Mouse (Mus musculus) midbrain, embryonic 11.5 days (tissue): ENCODE results near the gene Dand5. TPM values are rescaled to one million over a fixed set of nuclear protein-coding genes. Genes with fewer than 3 reads are reported as not detected.

Experiments
- ATAC-seq: fragments of 200-750 bp; cut with Nextera tagmentation; 2 replicates; pipeline ENCODE4 v1.8.0; 2017; ENCODE audit warnings: moderate TSS enrichment, moderate library complexity; ENCODE audit not compliant: low FRiP score
- DNase-seq: peaks from one replicate; pipeline ENCODE4 v3.0.0; 2015; ENCODE audit warnings: low spot score; ENCODE audit errors: missing footprints
- H3K27ac ChIP-seq: fragments of 300-500 bp; sonication (generic); 2 replicates; pipeline ENCODE4 v1.5.1; 2014; ENCODE audit warnings: low read depth, low read length
- H3K27me3 ChIP-seq: fragments of 300-500 bp; sonication (generic); 2 replicates; pipeline ENCODE4 v1.6.1; 2014; ENCODE audit warnings: mild to moderate bottlenecking, low read length, moderate library complexity, mixed read lengths; ENCODE audit not compliant: control insufficient read depth, insufficient read depth
- H3K36me3 ChIP-seq: fragments of 300-500 bp; sonication (generic); 2 replicates; pipeline ENCODE4 v1.6.1; 2014; ENCODE audit warnings: mild to moderate bottlenecking, low read length, moderate library complexity, mixed read lengths; ENCODE audit not compliant: control insufficient read depth, insufficient read depth
- H3K4me1 ChIP-seq: fragments of 300-500 bp; sonication (generic); 2 replicates; pipeline ENCODE4 v1.6.1; 2014; ENCODE audit warnings: low read length; ENCODE audit not compliant: control insufficient read depth, insufficient read depth
- H3K4me2 ChIP-seq: fragments of 300-500 bp; sonication (generic); 2 replicates; pipeline ENCODE4 v1.6.1; 2014; ENCODE audit warnings: mild to moderate bottlenecking, moderate library complexity
- H3K4me3 ChIP-seq: fragments of 300-500 bp; sonication (generic); 2 replicates; pipeline ENCODE4 v1.5.1; 2014; ENCODE audit warnings: low read depth, low read length
- H3K9ac ChIP-seq: fragments of 300-500 bp; sonication (generic); 2 replicates; pipeline ENCODE4 v1.6.1; 2014; ENCODE audit warnings: low read length
- H3K9me3 ChIP-seq: fragments of 300-500 bp; sonication (generic); 2 replicates; pipeline ENCODE4 v1.6.1; 2016; ENCODE audit warnings: low read length; ENCODE audit not compliant: control insufficient read depth
- WGBS: fragments of 180-500 bp; shearing (Covaris S2); extraction: QIAGEN DNeasy Blood & Tissue Kit; methylation state at CpG from one replicate; pipeline ENCODE4 v1.1.7; 2014; 5-methylcytosine and 5-hydroxymethylcytosine counted together
- polyA plus RNA-seq: library from polyadenylated mRNA; unstranded; fragments of >200 nt; fragmentation: Nextera tagmentation; extraction: Ambion mirVana; gene quantifications from 2 replicates; pipeline ENCODE4 v1.2.1, GENCODE M21; 2014

Gene Dand5
- polyA plus RNA-seq, 1 experiment from 2014 or later = 4.6 TPM

DNA sequence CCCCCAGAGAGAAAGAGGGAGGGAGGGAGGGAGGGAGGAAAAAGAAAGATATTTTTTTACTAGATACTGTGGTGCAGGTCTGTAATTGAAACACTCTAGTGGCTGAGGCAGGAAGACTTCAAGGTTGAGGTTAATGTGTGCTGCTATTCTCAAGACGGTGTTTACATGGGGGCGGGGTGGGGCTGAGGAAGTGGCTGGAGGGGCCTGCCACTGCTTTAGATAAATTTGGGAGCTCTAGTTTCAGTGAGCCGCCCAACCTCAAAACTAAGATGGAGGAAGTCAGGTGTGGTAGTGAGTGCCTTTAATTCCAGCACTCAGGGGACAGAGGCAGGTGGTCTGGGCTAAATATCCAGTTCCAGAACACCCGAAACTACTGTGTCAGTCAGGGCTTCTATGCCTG is 3.0 kb upstream of the Dand5 start:
- no peaks in the 10 kb centered on the region for H3K27me3 ChIP-seq
- H3K4me2 ChIP-seq = no peak overlapping the region
- no peak overlapping the region for H3K4me3 ChIP-seq
- H3K36me3 ChIP-seq = no peaks in the 10 kb centered on the region
- ATAC-seq = no peak
- H3K9me3 ChIP-seq = no peaks in the 10 kb centered on the region
- no peak overlapping the region for H3K9ac ChIP-seq
- no peaks in the 10 kb centered on the region for H3K4me1 ChIP-seq
- no peak overlapping the region for H3K27ac ChIP-seq
- WGBS = 74% methylated on average over 4 of the region's 4 CpGs
- DNase-seq = no peak

DNA sequence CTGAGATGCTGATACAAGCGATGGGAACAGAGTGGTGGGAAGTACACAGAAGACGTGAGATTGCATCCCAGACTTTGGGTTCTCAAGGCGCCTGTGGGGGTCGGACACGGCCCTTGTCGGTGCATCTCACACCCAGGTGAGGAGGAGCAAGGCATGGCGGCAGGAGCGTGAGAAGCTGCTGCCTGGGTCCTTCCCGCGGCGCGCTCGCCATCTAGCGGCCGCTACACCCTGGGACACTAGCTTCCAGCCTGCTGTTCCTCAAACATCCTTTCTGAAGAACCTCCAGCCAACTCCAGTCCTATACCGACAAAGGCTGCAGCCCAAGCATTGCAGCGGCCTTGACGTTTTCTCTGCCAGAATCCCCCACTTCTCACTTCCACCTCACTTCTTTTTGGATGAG is 1.0 kb upstream of the Dand5 start:
- ATAC-seq (peak; percentile 80), DNase-seq (peak; percentile 99)
- Histone ChIP-seq H3K9ac (no peak overlapping the region), H3K27me3 (no peaks in the 10 kb centered on the region), H3K9me3 (no peaks in the 10 kb centered on the region), H3K27ac (no peak overlapping the region), H3K36me3 (no peaks in the 10 kb centered on the region), H3K4me3 (no peak overlapping the region), H3K4me2 (peak overlapping the region; percentile 37), H3K4me1 (no peaks in the 10 kb centered on the region)
- under 1% methylated on average over 18 of the region's 18 CpGs for WGBS

DNA sequence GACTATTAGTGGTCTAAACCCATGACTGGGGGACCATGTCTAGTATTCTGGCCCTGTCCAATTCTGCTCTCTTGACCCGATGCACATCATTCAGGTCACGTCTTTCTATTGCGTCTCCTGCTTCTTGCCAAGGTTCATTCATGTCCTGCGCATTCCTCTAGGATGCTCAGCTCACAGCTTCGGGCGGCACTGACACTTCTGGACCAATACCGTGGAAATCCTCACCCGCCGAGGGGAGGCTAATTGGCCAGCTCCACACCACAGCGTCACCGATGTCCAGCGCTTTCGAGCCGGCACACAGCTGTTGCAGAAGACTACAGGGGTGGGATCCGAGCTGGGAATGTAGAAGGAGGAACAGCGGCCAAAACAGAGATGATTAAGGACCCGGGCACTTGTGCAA is 6.5 kb downstream of the Dand5 start:
- Histone ChIP-seq H3K9me3 (no peaks in the 10 kb centered on the region), H3K9ac (no peak overlapping the region), H3K36me3 (no peaks in the 10 kb centered on the region), H3K4me1 (peaks cover 13% of the 10 kb centered on the region), H3K27me3 (peaks cover 22% of the 10 kb centered on the region), H3K4me3 (no peak overlapping the region), H3K4me2 (no peak overlapping the region), H3K27ac (no peak overlapping the region)
- DNase-seq = no peak
- no peak for ATAC-seq
- 74% methylated on average over 17 of the region's 17 CpGs for WGBS

DNA sequence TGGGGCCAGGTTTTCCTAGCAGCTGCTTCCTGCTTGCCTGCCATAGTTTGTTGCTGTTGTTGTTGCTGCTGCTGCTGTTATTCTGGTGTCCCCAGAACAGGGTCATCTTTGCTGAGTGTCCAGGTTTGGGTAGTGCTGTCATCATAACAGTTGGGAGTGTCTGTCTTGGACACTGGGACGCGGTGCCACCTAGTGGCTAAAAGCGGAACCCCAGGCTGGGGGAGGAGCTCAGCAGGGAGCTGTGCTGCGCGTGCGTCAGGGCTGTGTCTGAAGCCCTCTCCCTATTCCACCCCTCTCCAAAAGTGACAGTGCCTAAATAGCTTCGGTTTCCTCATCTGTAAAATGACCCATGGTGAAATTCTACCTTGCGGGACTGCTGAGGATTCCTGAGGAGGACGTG is 7.1 kb downstream of the Dand5 start:
- peak; percentile 100 for DNase-seq
- 10% methylated on average over 9 of the region's 9 CpGs for WGBS
- no peak overlapping the region for H3K27ac ChIP-seq
- H3K4me2 ChIP-seq = no peak overlapping the region
- no peaks in the 10 kb centered on the region for H3K36me3 ChIP-seq
- no peak overlapping the region for H3K4me3 ChIP-seq
- peak; percentile 72 for ATAC-seq
- H3K4me1 ChIP-seq = peaks cover 13% of the 10 kb centered on the region
- H3K9ac ChIP-seq = no peak overlapping the region
- H3K9me3 ChIP-seq = no peaks in the 10 kb centered on the region
- peaks cover 22% of the 10 kb centered on the region for H3K27me3 ChIP-seq

DNA sequence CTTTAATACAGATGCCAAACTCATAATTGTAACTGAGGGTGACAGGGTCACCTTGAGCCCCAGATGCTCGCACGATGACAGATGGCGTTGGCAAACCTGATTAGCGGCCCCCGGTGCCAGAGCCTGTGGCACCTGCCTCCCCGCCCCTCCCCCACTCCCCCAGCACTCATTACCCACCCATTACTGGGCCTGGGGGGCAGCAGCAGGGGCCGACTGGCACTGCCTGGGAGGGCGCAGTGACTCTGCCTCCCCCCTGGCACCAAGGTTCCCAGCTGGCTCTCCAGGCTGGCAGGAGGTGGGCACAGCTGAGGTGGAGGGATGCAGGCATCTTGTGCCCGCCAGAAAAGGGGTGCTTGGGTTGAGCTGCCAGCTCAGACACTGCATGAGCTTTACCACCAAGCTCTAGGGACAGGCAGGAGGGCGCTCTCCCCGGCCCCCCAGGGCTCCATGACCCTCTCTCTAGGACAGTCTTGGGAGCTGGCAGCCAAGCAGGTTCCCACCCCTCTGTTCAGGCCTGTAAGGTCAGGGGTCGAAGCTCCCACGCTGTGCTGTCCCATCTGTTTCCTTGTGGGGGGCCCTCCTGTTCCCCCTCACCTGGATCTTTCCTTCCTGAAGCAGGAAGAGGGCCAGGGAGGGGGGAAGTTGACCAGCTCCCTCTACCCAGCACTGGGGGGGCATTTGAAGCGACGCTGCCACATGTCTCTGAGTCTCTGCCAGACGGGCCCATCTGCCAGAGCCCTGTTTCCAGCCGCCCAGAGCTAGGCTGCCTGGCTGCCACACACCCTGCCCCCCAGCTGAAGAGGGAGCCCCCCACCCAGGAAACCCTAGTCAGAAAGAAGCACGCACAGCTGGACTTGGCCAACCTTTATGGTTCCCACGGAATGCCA is 7.8 kb downstream of the Dand5 start:
- Histone ChIP-seq H3K27ac (no peak overlapping the region), H3K4me2 (no peak overlapping the region), H3K9ac (no peak overlapping the region), H3K4me1 (peaks cover 13% of the 10 kb centered on the region), H3K4me3 (no peak overlapping the region), H3K9me3 (no peaks in the 10 kb centered on the region), H3K36me3 (no peaks in the 10 kb centered on the region), H3K27me3 (peaks cover 24% of the 10 kb centered on the region)
- WGBS = 50% methylated on average over 19 of the region's 19 CpGs
- ATAC-seq (no peak), DNase-seq (no peak)

DNA sequence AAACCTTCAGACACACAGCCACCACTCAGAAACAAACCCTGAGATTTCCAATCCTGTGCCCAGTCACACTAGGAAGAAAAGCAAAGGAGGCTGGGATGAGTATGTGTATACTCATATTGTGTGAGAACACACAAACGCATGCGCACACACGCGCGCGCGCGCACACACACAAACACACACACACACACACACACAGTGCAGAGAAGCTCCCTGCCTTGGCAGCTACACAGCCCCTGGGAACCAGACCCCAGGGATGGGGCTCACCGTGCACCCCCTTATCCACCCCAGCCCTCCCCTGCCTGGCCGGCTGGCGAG is 8.4 kb downstream of the Dand5 start:
- H3K4me2 ChIP-seq = no peak overlapping the region
- peaks cover 13% of the 10 kb centered on the region for H3K4me1 ChIP-seq
- no peaks in the 10 kb centered on the region for H3K36me3 ChIP-seq
- H3K27me3 ChIP-seq = peaks cover 29% of the 10 kb centered on the region
- H3K9me3 ChIP-seq = no peaks in the 10 kb centered on the region
- no peak overlapping the region for H3K27ac ChIP-seq
- 89% methylated on average over 11 of the region's 11 CpGs for WGBS
- no peak overlapping the region for H3K4me3 ChIP-seq
- ATAC-seq (no peak), DNase-seq (no peak)
- no peak overlapping the region for H3K9ac ChIP-seq

DNA sequence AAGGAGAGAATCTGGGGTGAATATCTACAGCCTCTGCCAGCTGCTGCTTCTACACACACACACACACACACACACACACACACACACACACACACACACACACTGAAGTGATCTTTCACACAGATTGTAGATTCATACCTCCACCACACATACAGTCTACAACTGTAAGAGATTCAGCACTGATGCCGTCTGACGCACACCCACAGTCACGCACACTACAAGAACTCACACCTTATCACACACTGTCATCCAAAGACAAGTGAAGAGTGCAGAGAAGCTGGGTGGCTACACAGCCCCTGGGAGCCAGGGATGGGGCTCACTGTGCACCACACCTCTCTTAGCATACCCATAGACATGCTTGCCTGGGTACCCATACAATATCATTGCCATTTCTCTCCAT is 8.8 kb downstream of the Dand5 start:
- Histone ChIP-seq H3K27ac (no peak overlapping the region), H3K36me3 (no peaks in the 10 kb centered on the region), H3K4me3 (no peak overlapping the region), H3K9me3 (no peaks in the 10 kb centered on the region), H3K4me2 (no peak overlapping the region), H3K4me1 (peaks cover 13% of the 10 kb centered on the region), H3K27me3 (peaks cover 33% of the 10 kb centered on the region), H3K9ac (no peak overlapping the region)
- WGBS = 92% methylated on average over 3 of the region's 3 CpGs
- DNase-seq (no peak), ATAC-seq (no peak)

DNA sequence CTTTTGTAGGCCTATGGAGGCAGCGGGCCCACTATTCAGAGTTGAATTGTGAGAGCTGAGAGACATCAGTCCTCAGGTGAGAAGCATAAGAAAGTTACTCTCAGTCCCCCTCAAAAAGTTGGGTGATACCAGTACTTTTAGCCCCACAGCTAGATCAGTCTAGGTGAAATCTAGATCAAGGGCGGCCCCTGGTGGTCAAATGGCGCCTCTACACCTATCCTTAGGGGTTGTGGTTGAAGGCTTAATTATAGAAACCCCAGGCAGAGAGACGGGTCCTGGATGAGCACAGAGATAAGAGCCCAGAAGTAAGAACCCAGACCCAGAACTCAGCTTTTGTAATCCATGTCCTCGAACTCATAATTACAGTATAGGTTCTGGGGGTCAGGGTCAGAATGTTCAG is 9.6 kb downstream of the Dand5 start:
- WGBS = under 1% methylated on average over 5 of the region's 5 CpGs
- H3K27ac ChIP-seq = no peak overlapping the region

DNA sequence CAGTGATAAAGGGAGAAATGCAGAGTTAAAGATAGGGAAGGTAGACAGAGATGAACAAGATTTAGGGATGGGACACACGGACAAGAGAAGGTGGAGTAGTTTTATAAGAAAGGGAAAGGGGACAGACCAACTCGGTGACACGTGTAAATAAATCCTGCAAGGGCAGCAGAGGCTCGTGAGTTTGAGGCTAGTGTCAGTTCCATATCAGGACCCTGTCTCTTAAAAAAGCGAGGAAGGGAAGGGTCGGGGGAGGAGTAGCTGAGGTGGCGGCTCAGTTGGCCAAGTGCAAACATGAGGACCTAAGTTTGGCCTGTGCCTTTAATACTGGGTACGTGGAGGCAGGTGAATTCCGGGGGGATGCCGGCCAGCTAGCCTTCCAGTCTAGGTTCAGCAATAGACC is 11.3 kb downstream of the Dand5 start:
- Histone ChIP-seq H3K27me3 (peaks cover 43% of the 10 kb centered on the region), H3K36me3 (no peaks in the 10 kb centered on the region), H3K4me1 (peaks cover 13% of the 10 kb centered on the region), H3K27ac (0 out of 2 replicates have a peak overlapping the region, but pooled peaks have one; percentile 8), H3K9ac (0 out of 2 replicates have a peak overlapping the region, but pooled peaks have one; percentile 1), H3K4me3 (peak overlapping the region; percentile 2; the same call in 1 of the 2 replicates), H3K4me2 (peak overlapping the region; percentile 35), H3K9me3 (no peaks in the 10 kb centered on the region)
- 9% methylated on average over 10 of the region's 10 CpGs for WGBS
- DNase-seq (peak; percentile 92), ATAC-seq (peak; percentile 3)

More for the DNA sequence above, 9.6 kb downstream of the Dand5 start:
- H3K9me3 ChIP-seq = no peaks in the 10 kb centered on the region
- DNase-seq (peak; percentile 98), ATAC-seq (no peak)
- peaks cover 13% of the 10 kb centered on the region for H3K4me1 ChIP-seq
- no peak overlapping the region for H3K4me3 ChIP-seq
- H3K4me2 ChIP-seq = no peak overlapping the region
- H3K27me3 ChIP-seq = peaks cover 40% of the 10 kb centered on the region
- H3K9ac ChIP-seq = no peak overlapping the region
- H3K36me3 ChIP-seq = no peaks in the 10 kb centered on the region
